Mouse (Mus musculus): ENCODE data around the gene 1700017B05Rik. TPM values are rescaled to one million over a fixed set of nuclear protein-coding genes. Genes with fewer than 3 reads are reported as not detected.
A peak's percentile ranks its signal among the peaks of the same experiment; 100 is the strongest.

Gene 1700017B05Rik
- polyA plus RNA-seq, 1 experiment from 2014 or later: 16.9 TPM

GRCm38 (mm10) chr9:57257627-57258026 is 4.8 kb downstream of the 1700017B05Rik start:
- Histone ChIP-seq H3K4me2 (ENCODE audit: low read depth, low read length) (no peak overlapping the region), H3K9ac (ENCODE audit: low read depth, low read length) (no peak overlapping the region), H3K4me3 (ENCODE audit: low read depth, low read length) (no peak overlapping the region), H3K27me3 (ENCODE audit: control insufficient read depth, insufficient read depth, low read depth, low read length) (no peaks in the 10 kb centered on the region), H3K36me3 (ENCODE audit: control insufficient read depth, insufficient read depth) (peaks cover 52% of the 10 kb centered on the region), H3K9me3 (replicated peaks; ENCODE audit: control insufficient read depth, low read length) (no peaks in the 10 kb centered on the region), H3K4me1 (ENCODE audit: control insufficient read depth, low read depth, low read length) (peaks cover 24% of the 10 kb centered on the region), H3K27ac (ENCODE audit: low read length) (no peak overlapping the region)
- ATAC-seq (ENCODE audit: low read depth): no peak
- 92% methylated on average over 9 of the region's 9 CpGs for WGBS (ENCODE audit: insufficient replicate concordance)

GRCm38 (mm10) chr9:57256861-57257260 is 5.6 kb downstream of the 1700017B05Rik start:
- Histone ChIP-seq H3K4me1 (ENCODE audit: control insufficient read depth, low read depth, low read length) (peaks cover 22% of the 10 kb centered on the region), H3K4me3 (ENCODE audit: low read depth, low read length) (no peak overlapping the region), H3K27ac (ENCODE audit: low read length) (no peak overlapping the region), H3K4me2 (ENCODE audit: low read depth, low read length) (no peak overlapping the region), H3K9me3 (replicated peaks; ENCODE audit: control insufficient read depth, low read length) (no peaks in the 10 kb centered on the region), H3K9ac (ENCODE audit: low read depth, low read length) (no peak overlapping the region), H3K27me3 (ENCODE audit: control insufficient read depth, insufficient read depth, low read depth, low read length) (no peaks in the 10 kb centered on the region), H3K36me3 (ENCODE audit: control insufficient read depth, insufficient read depth) (peaks cover 59% of the 10 kb centered on the region)
- 92% methylated on average over 11 of the region's 11 CpGs for WGBS (ENCODE audit: insufficient replicate concordance)
- ATAC-seq (ENCODE audit: low read depth): no peak

- 94% methylated on average over 20 of the region's 20 CpGs for WGBS (ENCODE audit: insufficient replicate concordance)
- no peak for ATAC-seq (ENCODE audit: low read depth)
- Histone ChIP-seq H3K4me2 (ENCODE audit: low read depth, low read length) (no peak overlapping the region), H3K9ac (ENCODE audit: low read depth, low read length) (no peak overlapping the region), H3K9me3 (replicated peaks; ENCODE audit: control insufficient read depth, low read length) (no peaks in the 10 kb centered on the region), H3K27me3 (ENCODE audit: control insufficient read depth, insufficient read depth, low read depth, low read length) (no peaks in the 10 kb centered on the region), H3K27ac (ENCODE audit: low read length) (no peak overlapping the region), H3K4me3 (ENCODE audit: low read depth, low read length) (no peak overlapping the region), H3K36me3 (ENCODE audit: control insufficient read depth, insufficient read depth) (peaks cover 59% of the 10 kb centered on the region), H3K4me1 (ENCODE audit: control insufficient read depth, low read depth, low read length) (peaks cover 22% of the 10 kb centered on the region)
Measured at GRCm38 (mm10) chr9:57256309-57256708, 6.1 kb downstream of the 1700017B05Rik start.

- Histone ChIP-seq H3K4me1 (ENCODE audit: control insufficient read depth, low read depth, low read length) (peaks cover 10% of the 10 kb centered on the region), H3K27me3 (ENCODE audit: control insufficient read depth, insufficient read depth, low read depth, low read length) (no peaks in the 10 kb centered on the region), H3K9me3 (replicated peaks; ENCODE audit: control insufficient read depth, low read length) (no peaks in the 10 kb centered on the region), H3K4me2 (ENCODE audit: low read depth, low read length) (no peak overlapping the region), H3K4me3 (ENCODE audit: low read depth, low read length) (no peak overlapping the region), H3K9ac (ENCODE audit: low read depth, low read length) (no peak overlapping the region), H3K36me3 (ENCODE audit: control insufficient read depth, insufficient read depth) (peaks cover 59% of the 10 kb centered on the region), H3K27ac (ENCODE audit: low read length) (no peak overlapping the region)
- WGBS (ENCODE audit: insufficient replicate concordance): 77% methylated on average over 9 of the region's 9 CpGs
- peak; percentile 52; the same call in 1 of the 2 replicates for ATAC-seq (ENCODE audit: low read depth)
Measured at GRCm38 (mm10) chr9:57254823-57255495, 7.5 kb downstream of the 1700017B05Rik start.

GRCm38 (mm10) chr9:57254061-57254460 is 8.4 kb downstream of the 1700017B05Rik start:
- H3K9ac ChIP-seq (ENCODE audit: low read depth, low read length): no peak overlapping the region
- no peaks in the 10 kb centered on the region for H3K9me3 ChIP-seq (replicated peaks; ENCODE audit: control insufficient read depth, low read length)
- no peak for ATAC-seq (ENCODE audit: low read depth)
- peaks cover 4% of the 10 kb centered on the region for H3K4me1 ChIP-seq (ENCODE audit: control insufficient read depth, low read depth, low read length)
- H3K4me3 ChIP-seq (ENCODE audit: low read depth, low read length): no peak overlapping the region
- no peaks in the 10 kb centered on the region for H3K27me3 ChIP-seq (ENCODE audit: control insufficient read depth, insufficient read depth, low read depth, low read length)
- H3K4me2 ChIP-seq (ENCODE audit: low read depth, low read length): no peak overlapping the region
- no peak overlapping the region for H3K27ac ChIP-seq (ENCODE audit: low read length)
- peaks cover 58% of the 10 kb centered on the region for H3K36me3 ChIP-seq (ENCODE audit: control insufficient read depth, insufficient read depth)
- WGBS (ENCODE audit: insufficient replicate concordance): 85% methylated on average over 7 of the region's 7 CpGs

GRCm38 (mm10) chr9:57251139-57251538 is 11.3 kb downstream of the 1700017B05Rik start:
- ATAC-seq (ENCODE audit: low read depth): no peak
- Histone ChIP-seq H3K9me3 (replicated peaks; ENCODE audit: control insufficient read depth, low read length) (no peaks in the 10 kb centered on the region), H3K4me2 (ENCODE audit: low read depth, low read length) (no peak overlapping the region), H3K36me3 (ENCODE audit: control insufficient read depth, insufficient read depth) (peaks cover 29% of the 10 kb centered on the region), H3K27me3 (ENCODE audit: control insufficient read depth, insufficient read depth, low read depth, low read length) (no peaks in the 10 kb centered on the region), H3K4me1 (ENCODE audit: control insufficient read depth, low read depth, low read length) (peaks cover 7% of the 10 kb centered on the region), H3K27ac (ENCODE audit: low read length) (no peak overlapping the region), H3K9ac (ENCODE audit: low read depth, low read length) (no peak overlapping the region), H3K4me3 (ENCODE audit: low read depth, low read length) (no peak overlapping the region)
- 78% methylated on average over 2 of the region's 2 CpGs for WGBS (ENCODE audit: insufficient replicate concordance)

GRCm38 (mm10) chr9:57250026-57250425 is 12.4 kb downstream of the 1700017B05Rik start:
- Histone ChIP-seq H3K4me1 (ENCODE audit: control insufficient read depth, low read depth, low read length) (peaks cover 7% of the 10 kb centered on the region), H3K4me3 (ENCODE audit: low read depth, low read length) (no peak overlapping the region), H3K27ac (ENCODE audit: low read length) (no peak overlapping the region), H3K27me3 (ENCODE audit: control insufficient read depth, insufficient read depth, low read depth, low read length) (no peaks in the 10 kb centered on the region), H3K36me3 (ENCODE audit: control insufficient read depth, insufficient read depth) (peaks cover 28% of the 10 kb centered on the region), H3K9ac (ENCODE audit: low read depth, low read length) (no peak overlapping the region), H3K4me2 (ENCODE audit: low read depth, low read length) (no peak overlapping the region), H3K9me3 (replicated peaks; ENCODE audit: control insufficient read depth, low read length) (no peaks in the 10 kb centered on the region)
- no peak for ATAC-seq (ENCODE audit: low read depth)
- 70% methylated on average over 4 of the region's 4 CpGs for WGBS (ENCODE audit: insufficient replicate concordance)

- 33% methylated on average over 7 of the region's 7 CpGs for WGBS (ENCODE audit: insufficient replicate concordance)
- Histone ChIP-seq H3K27me3 (ENCODE audit: control insufficient read depth, insufficient read depth, low read depth, low read length) (no peaks in the 10 kb centered on the region), H3K9ac (ENCODE audit: low read depth, low read length) (no peak overlapping the region), H3K4me1 (ENCODE audit: control insufficient read depth, low read depth, low read length) (peaks cover 3% of the 10 kb centered on the region), H3K4me3 (ENCODE audit: low read depth, low read length) (no peak overlapping the region), H3K27ac (ENCODE audit: low read length) (no peak overlapping the region), H3K9me3 (replicated peaks; ENCODE audit: control insufficient read depth, low read length) (no peaks in the 10 kb centered on the region), H3K4me2 (ENCODE audit: low read depth, low read length) (no peak overlapping the region), H3K36me3 (ENCODE audit: control insufficient read depth, insufficient read depth) (peaks cover 13% of the 10 kb centered on the region)
- ATAC-seq (ENCODE audit: low read depth): no peak
Measured at GRCm38 (mm10) chr9:57248030-57248942, 14.1 kb downstream of the 1700017B05Rik start.

- peaks cover 3% of the 10 kb centered on the region for H3K4me1 ChIP-seq (ENCODE audit: control insufficient read depth, low read depth, low read length)
- peaks cover 3% of the 10 kb centered on the region; the same call in 1 of the 2 replicates for H3K36me3 ChIP-seq (ENCODE audit: control insufficient read depth, insufficient read depth)
- no peak overlapping the region for H3K4me2 ChIP-seq (ENCODE audit: low read depth, low read length)
- 51% methylated on average over 8 of the region's 8 CpGs for WGBS (ENCODE audit: insufficient replicate concordance)
- H3K27ac ChIP-seq (ENCODE audit: low read length): no peak overlapping the region
- H3K27me3 ChIP-seq (ENCODE audit: control insufficient read depth, insufficient read depth, low read depth, low read length): no peaks in the 10 kb centered on the region
- no peaks in the 10 kb centered on the region for H3K9me3 ChIP-seq (replicated peaks; ENCODE audit: control insufficient read depth, low read length)
- no peak overlapping the region for H3K9ac ChIP-seq (ENCODE audit: low read depth, low read length)
- no peak overlapping the region for H3K4me3 ChIP-seq (ENCODE audit: low read depth, low read length)
- no peak for ATAC-seq (ENCODE audit: low read depth)
Measured at GRCm38 (mm10) chr9:57247201-57247671, 15.2 kb downstream of the 1700017B05Rik start.

Data from liver, embryonic 16.5 days (tissue).